ENCODE assay signal across 12 mouse cellular contexts in genomic region chr12:57548981-57549666, GRCm38 (mm10). TPM values are rescaled to one million over a fixed set of nuclear protein-coding genes. Genes with fewer than 3 reads are reported as not detected.
A peak's percentile ranks its signal among the peaks of the same experiment; 100 is the strongest.
DNase-seq lines count a peak whose midpoint lies in the region; ATAC-seq and TF ChIP-seq lines count a peak whose summit lies in the region.
"Had no signal": no experiment of that assay in that cellular context is flagged by ENCODE, and none has a peak within 500 bp of the region (broad histone marks: within the 10 kb centered on the region; RNA-seq: fewer than 3 reads in every experiment).

No protein-coding gene starts in this region.

- H3K27me3 ChIP-seq in liver, embryonic 11.5 days (replicated peaks; ENCODE audit: control insufficient read depth, insufficient read depth, low read length) = peaks cover 99% of the 10 kb centered on the region
- H3K27me3 ChIP-seq in stomach, postnatal 0 days (ENCODE audit: control insufficient read depth, insufficient read depth, low read length) = peaks cover 2% of the 10 kb centered on the region; the same call in 1 of the 2 replicates

- no peak for ATAC-seq in liver, embryonic 11.5 days (replicated peaks; ENCODE audit: low FRiP score)
- ATAC-seq in stomach, postnatal 0 days (ENCODE audit: low FRiP score, low TSS enrichment) = no peak; the same call in 1 of the 2 replicates

- no peak for TF ChIP-seq EP300 in stomach, postnatal 0 days (optimal IDR thresholded peaks at IDR 0.05)

- H3K9ac ChIP-seq in liver, embryonic 11.5 days (ENCODE audit: low read depth, low read length) = no peak overlapping the region
- H3K9ac ChIP-seq in stomach, postnatal 0 days (ENCODE audit: low read length) = peak overlapping the region; percentile 54

- no peak for TF ChIP-seq CTCF in stomach, postnatal 0 days (IDR thresholded peaks at IDR 0.05; ENCODE audit: low read depth)

- H3K4me3 ChIP-seq in liver, embryonic 11.5 days (ENCODE audit: low read depth, low read length) = no peak overlapping the region
- peak overlapping the region; percentile 31; the same call in 1 of the 2 replicates for H3K4me3 ChIP-seq in stomach, postnatal 0 days (ENCODE audit: low read depth, low read length)

- peak overlapping the region; percentile 27 for H3K4me2 ChIP-seq in liver, embryonic 11.5 days
- H3K4me2 ChIP-seq in stomach, postnatal 0 days (replicated peaks; ENCODE audit: low read depth) = peak overlapping the region; percentile 52

- peak; percentile 22 for DNase-seq in embryo, embryonic 11 days
- DNase-seq in embryo, embryonic 10 days (ENCODE audit: low spot score) = no peak
- DNase-seq in liver, embryonic 11.5 days (ENCODE audit: low spot score) = peak; percentile 38
- DNase-seq in liver = no peak
- DNase-seq in retina, postnatal 1 day = peak; percentile 44
- no peak for DNase-seq in retina, embryonic 14.5 days (ENCODE audit: low spot score)
- peak; percentile 42 for DNase-seq in stomach, postnatal 0 days (ENCODE audit: low spot score)
- no peak for DNase-seq in thymus, postnatal 10 days (ENCODE audit: low spot score in 2 of 2)
- DNase-seq: cerebellum, adult 9-11 months; right cerebral cortex, adult 18-20 months; thymus, postnatal 36 days had no signal

- H3K36me3 ChIP-seq in liver, embryonic 11.5 days (ENCODE audit: control insufficient read depth, insufficient read depth, low read length) = no peaks in the 10 kb centered on the region
- H3K36me3 ChIP-seq in stomach, postnatal 0 days (ENCODE audit: control insufficient read depth, insufficient read depth, low read length) = no peaks in the 10 kb centered on the region

- no peaks in the 10 kb centered on the region for H3K9me3 ChIP-seq in liver, embryonic 11.5 days (ENCODE audit: control insufficient read depth, low read length)
- H3K9me3 ChIP-seq in stomach, postnatal 0 days (ENCODE audit: control insufficient read depth, low read length) = no peaks in the 10 kb centered on the region

- WGBS in liver, embryonic 11.5 days = 4% methylated on average over 25 of the region's 25 CpGs
- 11% methylated on average over 25 of the region's 25 CpGs for WGBS in stomach, postnatal 0 days

- H3K4me1 ChIP-seq in liver, embryonic 11.5 days (replicated peaks; ENCODE audit: control insufficient read depth, insufficient read depth, low read length) = peaks cover 7% of the 10 kb centered on the region; the same call in 1 of the 2 replicates
- H3K4me1 ChIP-seq in stomach, postnatal 0 days (replicated peaks; ENCODE audit: control insufficient read depth, insufficient read depth) = no peaks in the 10 kb centered on the region

- H3K27ac ChIP-seq in liver, embryonic 11.5 days (ENCODE audit: low read depth, low read length) = no peak overlapping the region
- H3K27ac ChIP-seq in stomach, postnatal 0 days (replicated peaks) = peak overlapping the region; percentile 95

RNA-seq across cellular contexts. Expression of gene Foxa1, which starts 2.4 kb away (rescaled TPM):
- 3.4 and 3.5 TPM in 2 replicates for polyA plus RNA-seq in liver, embryonic 11.5 days (2014; fragmentation: Nextera tagmentation; extraction: Ambion mirVana)
- 16.1 and 28.9 TPM in 2 replicates for polyA plus RNA-seq in stomach, postnatal 0 days (2015; fragmentation: Nextera tagmentation; extraction: Ambion mirVana)
- polyA plus RNA-seq: inflammation-experienced regulatory T-cells, adult 6 months had no signal

RNA-seq across cellular contexts. Expression of gene Ttc6, which starts 14.8 kb away (rescaled TPM):
- 0.38 and 0.47 TPM in 2 replicates for polyA plus RNA-seq in liver, embryonic 11.5 days (2014; fragmentation: Nextera tagmentation; extraction: Ambion mirVana)
- polyA plus RNA-seq in stomach, postnatal 0 days (2015; fragmentation: Nextera tagmentation; extraction: Ambion mirVana) = 3.3 and 3.5 TPM in 2 replicates
- polyA plus RNA-seq: inflammation-experienced regulatory T-cells, adult 6 months had no signal

Comparison
In these comparisons a context has a peak if more than half of its experiments do, and no peak if none do; other contexts are left out.
1. DNase-seq: peak in embryo, embryonic 11 days (single experiment), liver, embryonic 11.5 days (single experiment), retina, postnatal 1 day (single experiment) and stomach, postnatal 0 days (single experiment); none in embryo, embryonic 10 days (single experiment), liver (single experiment), retina, embryonic 14.5 days (single experiment) and thymus, postnatal 10 days (0 of 2).